Mouse (Mus musculus) hindbrain, embryonic 14.5 days (tissue): Measurements from ENCODE around the gene Akr1c14. TPM values are rescaled to one million over a fixed set of nuclear protein-coding genes. Genes with fewer than 3 reads are reported as not detected.

ENCODE experiments used
- ATAC-seq: fragments of 200-750 bp; cut with Nextera tagmentation; 2 replicates; pipeline ENCODE4 v1.8.0; 2017; ENCODE audit warnings: moderate number of reproducible peaks, mild to moderate bottlenecking, moderate TSS enrichment, moderate library complexity; ENCODE audit not compliant: low FRiP score
- DNase-seq: peaks from one replicate; pipeline ENCODE4 v3.0.0-alpha.2; 2015; ENCODE audit warnings: low spot score
- H3K27ac ChIP-seq: fragments of 300-500 bp; sonication (generic); 2 replicates; pipeline ENCODE4 v1.5.1; 2014; ENCODE audit warnings: mild to moderate bottlenecking, moderate library complexity
- H3K27me3 ChIP-seq: fragments of 300-500 bp; sonication (generic); 2 replicates; pipeline ENCODE4 v1.6.1; 2014; ENCODE audit warnings: mild to moderate bottlenecking, low read length, mixed read lengths; ENCODE audit not compliant: control insufficient read depth, insufficient read depth
- H3K36me3 ChIP-seq: fragments of 300-500 bp; sonication (generic); replicated peaks from 2 replicates; pipeline ENCODE4 v1.6.1; 2014; ENCODE audit not compliant: control insufficient read depth, insufficient read depth
- H3K4me1 ChIP-seq: fragments of 300-500 bp; sonication (generic); replicated peaks from 2 replicates; pipeline ENCODE4 v1.6.1; 2014; ENCODE audit warnings: antibody characterized with exemption, low read length, mixed read lengths; ENCODE audit not compliant: control insufficient read depth, insufficient read depth
- H3K4me2 ChIP-seq: fragments of 300-500 bp; sonication (generic); replicated peaks from 2 replicates; pipeline ENCODE4 v1.6.1; 2014; ENCODE audit warnings: mild to moderate bottlenecking, moderate library complexity
- H3K4me3 ChIP-seq: fragments of 300-500 bp; sonication (generic); replicated peaks from 2 replicates; pipeline ENCODE4 v1.5.1; 2014; ENCODE audit warnings: mild to moderate bottlenecking, low read length
- H3K9ac ChIP-seq: fragments of 300-500 bp; sonication (generic); 2 replicates; pipeline ENCODE4 v1.6.1; 2014
- H3K9me3 ChIP-seq: fragments of 300-500 bp; sonication (generic); 2 replicates; pipeline ENCODE4 v1.6.1; 2016; ENCODE audit warnings: low read length; ENCODE audit not compliant: control insufficient read depth
- WGBS: fragments of 180-500 bp; shearing (Covaris S2); extraction: QIAGEN DNeasy Blood & Tissue Kit; methylation state at CpG from one replicate; pipeline ENCODE4 v1.1.7; 2014; 5-methylcytosine and 5-hydroxymethylcytosine counted together
- polyA plus RNA-seq: library from polyadenylated mRNA; unstranded; fragments of >200 nt; fragmentation: Nextera tagmentation; extraction: Ambion mirVana; gene quantifications from 2 replicates; pipeline ENCODE4 v1.2.1, GENCODE M21; 2014

Gene Akr1c14
- polyA plus RNA-seq: 0.55 and 0.95 TPM in 2 replicates

DNA sequence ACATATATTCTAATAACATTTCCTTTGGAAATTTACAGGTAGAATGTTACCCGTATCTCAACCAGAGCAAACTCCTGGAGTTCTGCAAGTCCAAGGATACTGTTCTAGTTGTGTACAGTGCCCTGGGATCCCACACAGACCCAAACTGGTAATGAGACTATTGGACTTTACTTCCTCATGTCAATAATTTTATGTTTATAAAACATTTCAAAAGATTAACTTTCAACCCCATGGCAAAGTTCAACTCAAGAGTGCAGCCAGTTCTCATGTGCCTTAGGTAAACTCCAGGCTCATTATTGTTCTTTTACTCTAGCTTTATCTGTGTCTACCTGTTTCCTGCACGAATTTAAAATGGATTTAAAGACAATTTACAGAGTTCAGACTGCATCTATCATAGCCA lies at the start of gene Akr1c14:
Gene Akr1c14, plus strand, starts transcription at position 293 of the 400 bp plus-strand sequence.
- Histone ChIP-seq H3K4me2 (no peak within 1 kb of the TSS), H3K9ac (no peak within 1 kb of the TSS), H3K27me3 (no peaks in the 10 kb centered on the region), H3K9me3 (no peaks in the 10 kb centered on the region), H3K4me1 (no peaks in the 10 kb centered on the region), H3K27ac (no peak within 1 kb of the TSS), H3K36me3 (no peaks in the 10 kb centered on the region), H3K4me3 (no peak within 1 kb of the TSS)
- no peak for DNase-seq
- WGBS: 70% methylated on average over 2 of the region's 2 CpGs
- no peak for ATAC-seq

DNA sequence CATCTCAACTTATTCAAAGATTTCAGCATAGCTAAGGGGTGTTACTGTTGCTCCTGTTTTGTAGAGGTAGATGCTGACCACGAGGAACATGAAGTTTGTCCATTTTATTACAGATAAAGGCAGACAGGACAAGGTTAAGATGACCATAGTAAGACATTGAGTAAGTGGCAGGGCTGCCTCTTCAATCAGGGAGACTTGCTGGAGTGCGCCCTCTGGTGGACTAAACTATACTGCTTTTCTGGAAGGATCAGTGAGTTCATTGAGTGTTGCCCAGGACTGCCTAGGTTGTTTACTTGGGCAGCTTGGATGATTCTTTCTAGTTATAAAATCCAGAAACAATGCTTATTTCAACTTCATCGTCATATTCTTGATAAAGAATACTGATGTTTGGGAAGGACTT lies 47.1 kb upstream of the Akr1c14 start:
- Histone ChIP-seq H3K4me2 (no peak overlapping the region), H3K36me3 (no peaks in the 10 kb centered on the region), H3K4me3 (no peak overlapping the region), H3K27ac (no peak overlapping the region), H3K27me3 (no peaks in the 10 kb centered on the region), H3K9me3 (no peaks in the 10 kb centered on the region), H3K9ac (no peak overlapping the region), H3K4me1 (no peaks in the 10 kb centered on the region)
- 10% methylated on average over 3 of the region's 3 CpGs for WGBS
- ATAC-seq (no peak), DNase-seq (peak; percentile 78)

DNA sequence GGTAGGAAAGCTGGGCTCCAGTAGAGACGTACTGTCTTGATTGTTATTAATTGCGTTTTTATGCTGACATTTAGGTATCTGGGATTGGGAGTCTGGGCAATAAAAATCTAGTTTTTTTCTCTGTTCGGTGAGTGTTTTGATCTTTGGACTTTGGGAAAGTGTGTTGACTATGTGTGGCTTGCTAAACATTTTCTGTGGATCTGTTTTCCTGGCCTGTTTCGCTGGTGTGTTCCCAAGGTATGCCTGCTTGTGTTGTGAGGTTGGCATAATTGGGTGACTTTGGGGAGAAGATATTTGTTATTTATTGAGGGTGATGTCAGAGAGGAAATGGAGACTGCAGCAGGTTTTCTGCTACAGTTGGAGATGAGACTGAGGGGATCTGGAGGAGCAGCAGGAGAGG lies 38.0 kb upstream of the Akr1c14 start:
- no peaks in the 10 kb centered on the region for H3K36me3 ChIP-seq
- H3K27me3 ChIP-seq: no peaks in the 10 kb centered on the region
- no peak overlapping the region for H3K4me2 ChIP-seq
- H3K9me3 ChIP-seq: no peaks in the 10 kb centered on the region
- DNase-seq (no peak), ATAC-seq (no peak)
- H3K9ac ChIP-seq: no peak overlapping the region
- H3K4me3 ChIP-seq: no peak overlapping the region
- H3K27ac ChIP-seq: no peak overlapping the region
- 87% methylated on average over 4 of the region's 4 CpGs for WGBS
- H3K4me1 ChIP-seq: no peaks in the 10 kb centered on the region

DNA sequence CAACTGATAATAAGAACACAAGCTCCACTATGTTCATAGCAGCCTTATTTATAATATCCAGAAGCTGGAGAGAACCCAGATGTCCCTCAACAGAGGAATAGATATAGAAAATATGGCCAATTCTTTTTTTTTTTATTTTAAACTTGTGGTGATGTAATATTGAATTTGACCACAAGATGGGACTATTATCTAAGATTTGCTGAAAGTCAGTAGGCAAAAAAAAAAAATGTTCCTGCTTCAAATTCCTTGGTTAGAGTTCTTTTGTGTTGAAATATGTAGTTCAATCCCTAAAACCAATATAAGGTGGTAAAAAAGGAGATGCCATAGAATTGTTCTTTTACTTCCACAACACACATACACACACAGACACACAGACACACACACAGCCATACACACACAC lies 35.0 kb upstream of the Akr1c14 start:
- Histone ChIP-seq H3K27ac (no peak overlapping the region), H3K4me3 (no peak overlapping the region), H3K4me1 (no peaks in the 10 kb centered on the region), H3K9me3 (no peaks in the 10 kb centered on the region), H3K36me3 (no peaks in the 10 kb centered on the region), H3K4me2 (no peak overlapping the region), H3K27me3 (no peaks in the 10 kb centered on the region), H3K9ac (no peak overlapping the region)
- DNase-seq: peak; percentile 55
- ATAC-seq: no peak

DNA sequence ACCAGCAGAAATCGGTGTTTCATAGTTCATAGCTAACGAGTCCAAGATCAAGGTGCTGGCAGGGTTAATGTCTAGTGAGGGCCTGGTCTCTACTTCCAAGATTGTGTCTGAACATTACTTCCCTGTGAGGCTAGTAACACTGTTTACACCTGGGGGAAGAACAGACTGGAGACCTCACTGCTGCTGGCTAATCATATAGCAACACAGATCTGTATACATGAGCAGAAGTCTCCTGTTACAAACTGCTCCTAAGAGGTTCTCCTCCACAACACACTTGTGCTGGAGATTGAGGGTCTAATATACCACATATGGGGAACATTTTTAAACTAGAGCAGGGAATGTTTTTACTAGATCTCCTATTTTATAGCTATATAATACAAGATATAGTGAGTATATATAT lies 18.9 kb upstream of the Akr1c14 start:
- WGBS: 95% methylated on average over 2 of the region's 2 CpGs
- DNase-seq: no peak
- no peak for ATAC-seq
- Histone ChIP-seq H3K27me3 (no peaks in the 10 kb centered on the region), H3K4me2 (no peak overlapping the region), H3K27ac (no peak overlapping the region), H3K4me1 (no peaks in the 10 kb centered on the region), H3K4me3 (no peak overlapping the region), H3K36me3 (no peaks in the 10 kb centered on the region), H3K9ac (no peak overlapping the region), H3K9me3 (no peaks in the 10 kb centered on the region)

DNA sequence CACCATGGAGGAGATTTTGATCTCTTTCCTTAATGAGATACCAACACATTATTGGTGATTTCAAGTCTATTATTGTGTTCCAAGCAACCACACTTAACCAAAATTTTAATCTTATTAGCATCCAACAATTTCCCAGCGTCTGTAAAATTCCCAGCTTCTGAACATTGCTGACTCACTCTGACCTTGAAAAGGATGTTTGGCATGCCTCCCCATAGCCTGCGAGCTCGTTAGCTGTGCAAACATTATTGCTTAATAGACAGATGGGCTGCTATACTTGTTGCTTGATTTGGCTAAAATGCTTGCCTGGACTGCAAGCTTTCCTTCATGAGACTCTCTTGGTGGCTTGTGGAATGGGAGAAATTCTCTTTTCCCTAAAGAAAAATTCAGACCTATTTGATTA lies 16.3 kb upstream of the Akr1c14 start:
- ATAC-seq: no peak
- WGBS: 77% methylated on average over 3 of the region's 3 CpGs
- Histone ChIP-seq H3K9ac (no peak overlapping the region), H3K36me3 (no peaks in the 10 kb centered on the region), H3K4me1 (no peaks in the 10 kb centered on the region), H3K27me3 (no peaks in the 10 kb centered on the region), H3K4me2 (no peak overlapping the region), H3K9me3 (no peaks in the 10 kb centered on the region), H3K27ac (no peak overlapping the region), H3K4me3 (no peak overlapping the region)
- no peak for DNase-seq

DNA sequence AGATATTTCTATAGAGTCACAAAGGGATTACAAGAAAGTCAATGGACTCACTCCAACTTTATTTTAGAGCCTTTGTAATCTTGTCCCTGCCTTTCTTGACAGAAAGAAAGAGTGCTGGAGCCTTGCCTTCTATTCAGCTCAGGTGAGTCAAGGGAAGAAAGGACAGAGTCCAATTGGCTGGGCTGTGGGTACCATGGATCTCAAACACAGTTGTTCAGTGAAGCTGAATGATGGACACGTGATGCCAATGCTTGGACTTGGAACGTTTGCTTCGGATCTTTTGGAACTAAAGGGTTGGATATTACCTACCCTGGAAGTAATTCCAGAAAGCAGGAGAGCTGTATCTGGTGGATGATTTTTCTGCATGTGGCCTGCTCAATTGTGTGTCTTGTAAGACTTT lies 13.8 kb upstream of the Akr1c14 start:
- H3K4me2 ChIP-seq: no peak overlapping the region
- H3K27ac ChIP-seq: no peak overlapping the region
- no peak overlapping the region for H3K9ac ChIP-seq
- H3K36me3 ChIP-seq: no peaks in the 10 kb centered on the region
- ATAC-seq (no peak), DNase-seq (no peak)
- no peak overlapping the region for H3K4me3 ChIP-seq
- H3K4me1 ChIP-seq: no peaks in the 10 kb centered on the region
- no peaks in the 10 kb centered on the region for H3K27me3 ChIP-seq
- no peaks in the 10 kb centered on the region for H3K9me3 ChIP-seq
- 91% methylated on average over 3 of the region's 3 CpGs for WGBS

DNA sequence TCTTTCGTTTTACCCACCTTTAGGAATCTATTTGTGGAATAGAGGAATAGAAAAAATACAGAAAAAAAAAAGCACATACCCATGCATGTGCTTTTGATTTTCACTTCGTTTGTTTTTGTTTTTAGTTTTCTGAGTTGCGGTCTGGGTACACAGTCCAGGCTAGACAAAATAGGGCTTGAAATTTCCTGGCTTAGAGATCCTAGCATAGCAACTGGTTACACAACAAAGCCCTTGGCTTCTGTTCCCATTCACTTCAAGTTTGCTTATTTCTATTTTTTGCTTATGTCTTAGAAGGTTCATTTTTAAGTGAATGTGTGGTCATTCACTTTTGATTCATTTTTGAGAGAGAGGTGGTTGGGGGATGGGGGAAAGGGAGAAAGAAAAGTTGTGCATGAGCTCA lies 2.7 kb upstream of the Akr1c14 start:
- Histone ChIP-seq H3K9me3 (no peaks in the 10 kb centered on the region), H3K27me3 (no peaks in the 10 kb centered on the region), H3K4me1 (no peaks in the 10 kb centered on the region), H3K36me3 (no peaks in the 10 kb centered on the region), H3K27ac (no peak overlapping the region), H3K9ac (no peak overlapping the region), H3K4me2 (no peak overlapping the region), H3K4me3 (no peak overlapping the region)
- DNase-seq (no peak), ATAC-seq (no peak)
- WGBS: 83% methylated on average over 3 of the region's 3 CpGs

DNA sequence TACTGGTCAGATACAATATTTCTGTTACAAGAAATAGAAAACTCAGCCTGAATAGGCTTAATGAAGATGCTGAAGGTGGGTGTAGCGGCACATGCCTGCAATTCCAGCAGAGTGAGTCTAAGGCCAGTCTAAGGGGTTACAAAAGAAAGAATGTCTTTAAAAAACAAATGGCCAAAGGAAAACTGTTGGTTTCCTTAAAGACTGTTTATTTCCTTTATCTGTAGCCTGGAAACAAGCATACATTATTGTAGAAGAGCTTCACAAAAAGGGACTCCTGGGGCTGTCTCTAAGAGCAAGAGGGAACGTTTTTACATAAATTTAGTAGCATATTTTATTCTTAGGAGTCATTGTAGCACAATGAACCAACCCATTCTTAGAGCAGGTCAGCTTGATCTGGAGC lies 2.0 kb upstream of the Akr1c14 start:
- H3K27me3 ChIP-seq: no peaks in the 10 kb centered on the region
- no peak overlapping the region for H3K4me2 ChIP-seq
- ATAC-seq: no peak
- H3K4me3 ChIP-seq: no peak overlapping the region
- H3K4me1 ChIP-seq: no peaks in the 10 kb centered on the region
- no peak overlapping the region for H3K9ac ChIP-seq
- no peaks in the 10 kb centered on the region for H3K9me3 ChIP-seq
- H3K27ac ChIP-seq: no peak overlapping the region
- WGBS: 27% methylated on average over 2 of the region's 2 CpGs
- DNase-seq: no peak
- no peaks in the 10 kb centered on the region for H3K36me3 ChIP-seq

DNA sequence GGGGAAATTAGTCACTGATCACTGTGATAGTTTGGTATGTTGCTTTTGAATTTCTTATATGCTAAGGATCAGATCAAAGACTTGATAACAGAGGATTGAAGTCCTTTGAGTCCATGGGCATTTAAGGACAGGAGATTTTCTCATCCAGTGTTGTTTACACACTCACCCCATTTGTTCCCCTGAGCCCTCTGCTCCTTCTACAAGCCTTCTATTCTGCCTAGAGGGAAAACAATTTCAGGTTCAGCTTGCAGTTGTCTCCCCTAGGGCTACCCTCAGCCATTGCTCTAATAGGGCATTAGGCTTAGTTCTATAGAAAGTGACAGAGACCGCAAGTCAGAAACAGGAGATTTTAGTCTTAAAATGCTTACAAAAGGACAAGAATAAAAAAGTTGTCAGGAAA lies 585 bp upstream of the Akr1c14 start:
- Histone ChIP-seq H3K4me3 (no peak overlapping the region), H3K9ac (no peak overlapping the region), H3K4me2 (no peak overlapping the region), H3K9me3 (no peaks in the 10 kb centered on the region), H3K4me1 (no peaks in the 10 kb centered on the region), H3K27ac (no peak overlapping the region), H3K36me3 (no peaks in the 10 kb centered on the region), H3K27me3 (no peaks in the 10 kb centered on the region)
- DNase-seq (no peak), ATAC-seq (no peak)
- 98% methylated on average over 1 of the region's 1 CpGs for WGBS
